In genomic region chr15:31531446-31532330, GRCm38 (mm10) we compare ENCODE assay signal across 8 mouse cellular contexts. TPM values are rescaled to one million over a fixed set of nuclear protein-coding genes. Genes with fewer than 3 reads are reported as not detected.
DNase-seq lines count a peak whose midpoint lies in the region; ATAC-seq lines count a peak whose summit lies in the region.

No protein-coding gene starts in this region.

- no peaks in the 10 kb centered on the region for H3K36me3 ChIP-seq in embryonic facial prominence, embryonic 13.5 days
- H3K36me3 ChIP-seq in intestine, embryonic 16.5 days (ENCODE audit: control insufficient read depth, insufficient read depth, low read length), result no peaks in the 10 kb centered on the region

- no peaks in the 10 kb centered on the region for H3K27me3 ChIP-seq in embryonic facial prominence, embryonic 13.5 days
- no peaks in the 10 kb centered on the region for H3K27me3 ChIP-seq in intestine, embryonic 16.5 days (replicated peaks; ENCODE audit: control insufficient read depth, insufficient read depth, low read length)

- H3K9ac ChIP-seq in embryonic facial prominence, embryonic 13.5 days, result peak overlapping the region; percentile 94
- peak overlapping the region; percentile 87 for H3K9ac ChIP-seq in intestine, embryonic 16.5 days (ENCODE audit: low read depth, low read length)

- WGBS in embryonic facial prominence, embryonic 13.5 days, result 25% methylated on average over 16 of the region's 16 CpGs
- WGBS in intestine, embryonic 16.5 days, result 18% methylated on average over 16 of the region's 16 CpGs

- peaks cover 24% of the 10 kb centered on the region for H3K4me1 ChIP-seq in embryonic facial prominence, embryonic 13.5 days
- H3K4me1 ChIP-seq in intestine, embryonic 16.5 days (ENCODE audit: control insufficient read depth, insufficient read depth, low read length), result peaks cover 4% of the 10 kb centered on the region

- H3K9me3 ChIP-seq in embryonic facial prominence, embryonic 13.5 days, result no peaks in the 10 kb centered on the region
- H3K9me3 ChIP-seq in intestine, embryonic 16.5 days (ENCODE audit: control insufficient read depth, low read length), result no peaks in the 10 kb centered on the region

- no peak for ATAC-seq in embryonic facial prominence, embryonic 13.5 days (ENCODE audit: insufficient number of reproducible peaks, insufficient read depth, low FRiP score, low TSS enrichment, low read depth)
- ATAC-seq in intestine, embryonic 16.5 days, result peak; percentile 6; the same call in 1 of the 2 replicates
- peak; percentile 55 for ATAC-seq in monocyte, adult 5-6 weeks (replicated peaks; ENCODE audit: insufficient number of reproducible peaks, low FRiP score, low TSS enrichment, poor library complexity, severe bottlenecking)

- peak overlapping the region; percentile 97 for H3K27ac ChIP-seq in embryonic facial prominence, embryonic 13.5 days
- peak overlapping the region; percentile 95 for H3K27ac ChIP-seq in intestine, embryonic 16.5 days (ENCODE audit: low read length)

- peak; percentile 19 for DNase-seq in cerebellum, adult 11 months
- no peak for DNase-seq in cerebellum, postnatal 4 days (ENCODE audit: low spot score in 2 of 2)
- DNase-seq in 3T3-L1 (ENCODE audit: low read depth, low spot score), result peak; percentile 63
- DNase-seq in embryo, embryonic 10 days (ENCODE audit: low spot score), result no peak
- no peak for DNase-seq in right cerebral cortex, postnatal 14 days

- H3K4me2 ChIP-seq in embryonic facial prominence, embryonic 13.5 days, result peak overlapping the region; percentile 64
- peak overlapping the region; percentile 62 for H3K4me2 ChIP-seq in intestine, embryonic 16.5 days (ENCODE audit: low read depth, low read length)

- peak overlapping the region; percentile 76 for H3K4me3 ChIP-seq in embryonic facial prominence, embryonic 13.5 days
- peak overlapping the region; percentile 91 for H3K4me3 ChIP-seq in intestine, embryonic 16.5 days (ENCODE audit: low read length)

RNA-seq across cellular contexts. Expression of gene March6, which starts 0.8 kb away (rescaled TPM):
- 29.1 and 33.0 TPM in 2 replicates for polyA plus RNA-seq in embryonic facial prominence, embryonic 13.5 days (2015; fragmentation: Nextera tagmentation; extraction: Ambion mirVana)
- polyA plus RNA-seq in intestine, embryonic 16.5 days (2015; fragmentation: Nextera tagmentation; extraction: Ambion mirVana), result 21.7 and 24.6 TPM in 2 replicates
- 34.1 to 61.0 TPM (median 34.3 TPM) in 3 replicates for total RNA-seq in monocyte, adult 5-6 weeks (2017)

RNA-seq across cellular contexts. Expression of gene Cmbl, which starts 33.5 kb away (rescaled TPM):
- polyA plus RNA-seq in embryonic facial prominence, embryonic 13.5 days (2015; fragmentation: Nextera tagmentation; extraction: Ambion mirVana), result 2.4 and 2.7 TPM in 2 replicates
- polyA plus RNA-seq in intestine, embryonic 16.5 days (2015; fragmentation: Nextera tagmentation; extraction: Ambion mirVana), result 60.9 and 74.5 TPM in 2 replicates
- not detected in 3 replicates for total RNA-seq in monocyte, adult 5-6 weeks (2017)

Comparison
In these comparisons a context has a peak if more than half of its experiments do, and no peak if none do; other contexts are left out.
1. DNase-seq: peak in cerebellum, adult 11 months (single experiment) and 3T3-L1 (single experiment); none in cerebellum, postnatal 4 days (0 of 2), embryo, embryonic 10 days (single experiment) and right cerebral cortex, postnatal 14 days (single experiment).
2. RNA of gene Cmbl, which starts 33.5 kb away (polyA plus RNA-seq): 60.9 to 74.5 TPM in intestine, embryonic 16.5 days; 2.4 to 2.7 TPM in embryonic facial prominence, embryonic 13.5 days; every median in the first group is over 10 times any median in the second.